Mouse (Mus musculus) heart, postnatal 0 days (tissue): ENCODE data around the gene Letm1.

ENCODE experiments used
- CTCF ChIP-seq: IDR thresholded peaks from 2 replicates; pipeline ENCODE4 v1.5.1; 2016; ENCODE audit warnings: antibody characterized with exemption, control low read depth, low read depth
- EP300 ChIP-seq: IDR thresholded peaks from 2 replicates; pipeline ENCODE4 v1.6.1; 2016; ENCODE audit warnings: antibody characterized with exemption, low read depth

DNA sequence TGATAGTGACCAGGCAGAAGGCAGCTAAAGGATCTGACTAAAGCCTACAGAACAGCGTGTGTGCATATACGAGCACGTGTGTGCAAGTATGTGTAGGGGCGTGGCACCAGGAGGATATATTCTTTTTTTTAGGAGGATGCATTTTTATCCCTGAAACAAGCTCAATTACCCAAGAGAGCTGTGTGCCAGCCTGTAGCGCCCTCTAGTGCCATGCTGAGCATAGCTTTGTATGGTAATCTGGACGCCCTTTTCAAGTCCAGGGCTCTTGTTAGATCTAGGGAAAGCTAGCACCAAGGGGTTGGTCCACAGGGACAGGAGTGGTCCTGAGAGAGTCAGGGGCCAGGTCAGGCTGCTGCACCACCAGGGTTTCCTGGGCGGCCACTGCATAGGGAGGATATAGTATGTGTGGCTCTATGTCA is 44.7 kb downstream of the Letm1 start:
- TF ChIP-seq CTCF: peak; percentile 91
- no peak for TF ChIP-seq EP300
